Mouse (Mus musculus) ovary, postnatal 14 days (tissue): ENCODE results near the gene Islr.
"Not testable (repeated sequence)": the region's sequence is repeated elsewhere in the genome, so short reads cannot be mapped to it uniquely, and the experiment has no call there.

ENCODE experiments used
- DNase-seq: peaks from one replicate; pipeline ENCODE4 v3.0.0; 2022; ENCODE audit warnings: low spot score

The Islr gene

GRCm38 (mm10) chr9:58203516-58204447, at the start of gene Islr, which contains the start of gene Islr2:
Gene Islr (minus strand): TSS chr9:58204306.
Gene Islr2 (minus strand): TSS chr9:58204319.
- DNase-seq: peak; percentile 60

DNA sequence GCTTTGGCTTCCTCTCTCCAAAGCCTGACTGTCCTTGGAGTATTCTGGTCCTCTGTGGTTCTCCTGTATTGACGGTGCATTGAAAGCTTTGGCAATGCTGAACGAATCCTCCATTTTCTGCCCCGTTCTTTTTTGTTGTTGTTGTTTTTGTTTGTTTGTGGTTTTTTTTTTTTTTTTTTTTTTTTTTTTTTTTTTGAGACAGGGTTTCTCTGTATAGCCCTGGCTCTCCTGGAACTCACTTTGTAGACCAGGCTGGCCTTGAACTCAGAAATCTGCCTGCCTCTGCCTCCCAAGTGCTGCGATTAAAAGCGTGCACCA, 49.7 kb upstream of the Islr start:
- not testable (repeated sequence) for DNase-seq

DNA sequence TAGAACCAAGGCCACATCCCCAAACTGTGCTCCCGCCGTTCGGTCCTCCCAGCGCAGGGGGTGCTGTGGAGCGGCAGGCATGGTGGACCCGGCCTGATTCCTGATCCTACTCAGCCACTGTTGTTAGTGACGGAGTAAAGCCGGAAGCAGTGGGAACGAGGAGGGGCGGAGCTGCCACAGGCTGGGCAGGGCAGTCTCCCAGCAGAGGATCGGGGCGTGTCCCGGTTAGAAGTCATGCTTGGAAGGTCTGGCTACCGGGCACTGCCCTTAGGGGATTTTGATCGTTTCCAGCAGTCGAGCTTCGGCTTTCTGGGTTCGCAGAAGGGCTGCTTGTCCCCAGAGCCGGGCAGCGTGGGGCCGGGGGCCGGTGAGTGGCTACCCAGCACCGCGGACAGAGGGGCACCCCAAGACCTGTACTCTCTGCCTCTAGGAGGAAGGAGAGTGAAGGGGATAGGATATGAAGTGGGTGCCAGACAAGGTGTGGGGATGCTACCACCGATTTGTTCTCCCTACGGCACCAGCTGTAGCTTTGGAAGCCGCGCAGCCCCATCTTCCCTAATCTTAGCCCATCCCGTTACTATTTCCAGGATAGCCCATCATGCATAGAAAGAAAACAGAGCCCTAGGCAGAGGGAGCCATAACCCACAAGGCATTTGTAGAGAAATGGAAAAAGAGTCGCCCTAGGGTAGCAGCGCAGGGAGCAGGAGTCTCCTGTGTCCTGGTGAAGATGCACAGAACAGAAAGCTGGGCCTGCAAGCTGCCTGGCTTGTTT, 49.1 kb upstream of the Islr start, which contains the start of gene Stoml1:
Gene Stoml1, plus strand, starts transcription at position 132 of the 772 bp plus-strand sequence.
- peak; percentile 93 for DNase-seq

DNA sequence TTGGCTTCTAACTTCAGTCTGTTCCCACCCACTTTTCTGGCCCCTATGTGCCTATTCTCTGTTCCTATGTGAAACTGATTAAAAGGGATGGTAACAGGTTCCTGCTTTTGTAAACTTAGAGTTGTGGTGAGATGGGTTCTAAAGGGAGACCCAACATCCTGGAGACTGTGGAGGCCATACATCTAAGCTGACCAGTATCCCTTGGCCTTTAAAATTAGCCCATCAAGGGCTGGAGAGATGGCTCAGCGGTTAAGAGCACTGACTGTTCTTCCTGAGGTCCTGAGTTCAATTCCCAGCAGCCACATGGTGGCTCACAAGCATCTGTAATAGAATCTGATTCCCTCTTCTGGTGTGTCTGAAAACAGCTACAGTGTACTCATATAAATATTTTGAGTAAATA, 46.6 kb upstream of the Islr start:
- not testable (repeated sequence) for DNase-seq

DNA sequence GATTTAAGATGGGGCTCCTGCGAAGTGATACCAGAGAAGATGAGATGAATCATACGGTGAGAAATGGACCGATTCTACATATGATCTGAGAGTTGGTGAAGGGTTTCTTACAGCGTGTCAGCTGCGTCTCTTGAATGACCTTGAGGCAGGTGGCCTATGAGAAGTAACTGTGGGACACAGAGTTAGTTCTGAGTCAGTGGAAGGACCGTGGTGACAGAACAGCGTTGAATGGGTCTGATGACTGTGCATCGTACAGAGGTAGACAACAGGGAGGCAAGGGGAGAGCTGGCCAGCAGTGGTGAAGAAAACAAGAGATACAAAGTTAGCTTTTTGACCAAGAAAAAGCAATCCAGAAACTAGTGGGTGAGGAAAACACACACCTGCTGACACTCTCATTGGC, 46.2 kb upstream of the Islr start:
- DNase-seq: no peak

GRCm38 (mm10) chr9:58249592-58250192, 45.6 kb upstream of the Islr start, which contains the start of gene Pml:
Gene Pml (minus strand): TSS chr9:58249786.
- DNase-seq: peak; percentile 58

GRCm38 (mm10) chr9:58248746-58249413, 44.8 kb upstream of the Islr start:
- no peak for DNase-seq

DNA sequence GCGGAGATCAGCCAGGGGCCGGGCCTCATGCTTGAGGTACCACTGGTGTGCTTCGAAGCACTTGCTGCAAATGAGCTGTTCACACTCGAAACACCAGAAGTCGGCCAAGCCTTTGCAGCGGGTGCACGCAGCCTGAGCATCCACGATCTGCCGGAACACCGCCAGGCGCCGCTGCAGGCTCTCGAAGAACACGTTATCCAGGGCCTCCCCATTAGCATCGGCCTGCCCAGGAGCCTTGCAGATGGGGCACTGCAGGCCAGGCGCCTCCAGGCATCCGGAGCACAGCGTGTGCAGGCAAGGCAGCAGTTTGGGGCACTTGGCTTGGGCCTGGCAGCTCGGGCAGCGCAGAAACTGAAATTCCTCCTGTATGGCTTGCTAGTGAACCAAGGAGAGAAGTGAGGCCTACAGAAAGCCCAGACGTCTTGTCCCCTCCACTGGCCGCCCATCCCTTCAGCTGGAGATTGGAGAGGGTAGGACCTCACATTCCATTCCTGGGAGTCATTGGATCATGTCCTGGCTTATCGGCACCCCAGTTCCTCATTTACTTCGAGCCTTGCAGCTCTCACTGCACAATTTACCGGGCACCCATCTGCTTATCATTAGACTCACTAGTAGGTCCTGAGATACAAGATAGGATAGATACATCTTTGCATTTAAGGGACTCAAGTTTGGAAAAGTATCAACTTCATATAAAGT, 43.1 kb upstream of the Islr start:
- DNase-seq: peak; percentile 64

- no peak for DNase-seq
These were observed 42.0 kb upstream of the Islr start for GRCm38 (mm10) chr9:58246083-58246591.

DNA sequence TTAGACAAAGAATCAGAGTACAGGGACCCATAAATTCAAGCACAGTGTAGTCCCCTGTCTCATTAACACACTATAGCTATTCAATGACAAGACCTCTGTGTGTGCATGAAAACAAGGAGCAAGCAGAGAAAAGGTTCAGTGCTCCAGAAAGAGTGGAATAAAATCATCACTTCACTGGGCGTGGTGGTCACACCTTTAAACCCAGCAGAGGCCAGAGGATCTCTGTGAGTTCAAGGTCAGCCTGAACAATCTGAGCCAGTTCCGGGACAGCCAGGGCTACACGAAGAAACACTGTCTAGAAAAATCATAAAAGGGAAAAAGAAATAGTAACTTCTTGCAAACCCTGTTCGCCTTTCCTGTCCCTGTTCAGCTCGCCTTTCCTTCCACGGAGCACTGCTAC, 39.6 kb upstream of the Islr start:
- DNase-seq: no peak

- no peak for DNase-seq
These were observed 38.6 kb upstream of the Islr start for GRCm38 (mm10) chr9:58242696-58243095.

GRCm38 (mm10) chr9:58241780-58242485, 37.8 kb upstream of the Islr start:
- DNase-seq: peak; percentile 44

DNA sequence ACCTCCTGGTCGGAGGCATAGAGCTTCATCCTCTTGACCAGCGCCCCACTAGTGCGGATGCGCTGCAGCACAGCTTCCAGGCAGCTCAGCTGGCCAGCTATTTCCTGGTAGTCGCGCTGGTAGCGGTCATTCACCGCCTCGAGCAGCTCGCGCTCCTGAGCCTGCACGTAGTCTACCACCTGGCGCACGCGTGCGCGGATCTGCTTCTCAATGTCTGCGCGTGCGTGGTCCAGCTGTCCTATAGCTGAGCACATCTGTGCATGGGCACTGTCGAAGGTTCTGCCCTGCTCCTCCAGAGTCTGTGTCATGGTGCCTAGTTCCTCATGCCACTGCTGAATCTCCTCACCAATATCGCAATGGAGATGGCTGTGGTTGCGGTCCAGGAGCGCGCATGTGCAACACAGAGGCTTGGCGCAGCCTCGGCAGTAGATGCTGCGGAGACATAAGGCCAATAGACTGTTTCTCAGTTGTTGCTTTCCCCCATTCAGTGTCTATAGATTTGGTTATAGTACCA, 30.5 kb upstream of the Islr start:
- no peak for DNase-seq

DNA sequence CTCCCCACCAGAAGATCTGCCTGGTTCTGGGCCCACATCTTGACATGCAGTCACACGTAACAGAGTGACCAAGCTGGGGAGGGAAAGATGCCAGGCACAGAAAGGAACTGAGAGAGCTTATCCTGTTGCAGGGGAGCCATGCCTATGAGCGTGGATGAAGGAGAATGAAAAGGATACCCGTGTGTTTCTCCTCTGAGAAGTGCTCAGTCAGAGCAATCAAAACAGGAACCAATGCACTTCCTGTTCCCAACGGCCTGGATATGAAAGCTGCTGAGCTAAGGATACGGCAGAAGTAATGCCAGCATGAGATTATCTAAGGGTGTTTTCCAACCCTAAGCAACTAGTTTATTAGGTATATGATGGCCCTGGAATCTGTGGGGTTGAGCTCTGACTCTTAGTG, 28.3 kb upstream of the Islr start:
- no peak for DNase-seq

DNA sequence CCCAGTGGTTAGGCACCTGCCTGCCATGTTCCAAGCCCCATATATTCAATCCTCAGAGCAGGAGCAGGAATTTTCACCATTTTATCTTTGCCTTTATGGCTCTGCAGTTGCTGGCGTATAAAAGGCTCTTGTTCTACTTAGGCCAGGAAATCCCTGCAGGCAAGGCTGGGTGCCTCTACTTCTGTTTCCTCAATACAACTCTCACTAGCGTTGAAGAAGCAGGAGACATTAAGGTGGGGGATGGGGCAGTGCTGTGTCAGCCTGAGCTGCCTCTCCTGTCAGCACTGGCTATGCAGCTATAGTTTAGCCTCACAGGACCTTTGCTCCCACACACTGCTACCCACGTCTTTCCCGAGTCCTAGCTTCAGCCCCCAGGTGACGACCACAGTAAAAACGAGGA, 27.6 kb upstream of the Islr start:
- no peak for DNase-seq

- DNase-seq: no peak
These were observed 24.8 kb upstream of the Islr start for GRCm38 (mm10) chr9:58228777-58229466.

GRCm38 (mm10) chr9:58225915-58226913, 22.1 kb upstream of the Islr start:
- peak; percentile 40 for DNase-seq

- DNase-seq: no peak
These were observed 20.2 kb upstream of the Islr start for GRCm38 (mm10) chr9:58224356-58224755.
